In genomic region chr9:113941103-113941805, GRCm38 (mm10) we compare ENCODE assay signal across 13 mouse cellular contexts. TPM values are rescaled to one million over a fixed set of nuclear protein-coding genes. Genes with fewer than 3 reads are reported as not detected.
DNase-seq lines count a peak whose midpoint lies in the region; ATAC-seq and TF ChIP-seq lines count a peak whose summit lies in the region.
"Had no signal": no experiment of that assay in that cellular context is flagged by ENCODE, and none has a peak within 500 bp of the region (broad histone marks: within the 10 kb centered on the region; RNA-seq: fewer than 3 reads in every experiment).

No protein-coding gene starts in this region.

- peaks cover 4% of the 10 kb centered on the region for H3K36me3 ChIP-seq in spleen, adult 2 months (ENCODE audit: control insufficient read depth, insufficient read depth, low read length)
- peaks cover 81% of the 10 kb centered on the region for H3K36me3 ChIP-seq in erythroblast, embryonic 14.5 days (ENCODE audit: control insufficient read depth)
- peaks cover 16% of the 10 kb centered on the region for H3K36me3 ChIP-seq in liver, embryonic 14.5 days (replicated peaks; ENCODE audit: control insufficient read depth, insufficient read depth, low read depth)
- peaks cover 7% of the 10 kb centered on the region; the same call in 1 of the 2 replicates for H3K36me3 ChIP-seq in stomach, postnatal 0 days (ENCODE audit: control insufficient read depth, insufficient read depth, low read length)
- H3K36me3 ChIP-seq in forebrain, embryonic 12.5 days (replicated peaks), result peaks cover 12% of the 10 kb centered on the region

- WGBS in spleen, adult 2 months, result 71% methylated on average over 3 of the region's 3 CpGs
- WGBS in liver, embryonic 14.5 days (ENCODE audit: insufficient replicate concordance), result 23% methylated on average over 3 of the region's 3 CpGs
- WGBS in stomach, postnatal 0 days, result 85% methylated on average over 3 of the region's 3 CpGs
- WGBS in forebrain, embryonic 12.5 days, result 91% methylated on average over 3 of the region's 3 CpGs

- H3K9me3 ChIP-seq in erythroblast, embryonic 14.5 days (ENCODE audit: control insufficient read depth, low read length), result no peaks in the 10 kb centered on the region
- H3K9me3 ChIP-seq in liver, embryonic 14.5 days (ENCODE audit: control insufficient read depth, low read length), result no peaks in the 10 kb centered on the region
- no peaks in the 10 kb centered on the region for H3K9me3 ChIP-seq in stomach, postnatal 0 days (ENCODE audit: control insufficient read depth, low read length)
- H3K9me3 ChIP-seq in forebrain, embryonic 12.5 days, result no peaks in the 10 kb centered on the region
- H3K9me3 ChIP-seq: hindbrain, embryonic 15.5 days; midbrain, embryonic 12.5 days had no signal

- peak; percentile 47; the same call in 1 of the 2 replicates for TF ChIP-seq EP300 in liver, embryonic 14.5 days (IDR thresholded peaks at IDR 0.05; ENCODE audit: low read depth)
- TF ChIP-seq EP300 in stomach, postnatal 0 days (optimal IDR thresholded peaks at IDR 0.05), result no peak

- peak overlapping the region; percentile 74 for H3K4me2 ChIP-seq in liver, embryonic 14.5 days (ENCODE audit: low read depth)
- no peak overlapping the region for H3K4me2 ChIP-seq in stomach, postnatal 0 days (replicated peaks; ENCODE audit: low read depth)
- H3K4me2 ChIP-seq in forebrain, embryonic 12.5 days, result no peak overlapping the region
- H3K4me2 ChIP-seq: hindbrain, embryonic 15.5 days; midbrain, embryonic 12.5 days had no signal

- ATAC-seq in liver, embryonic 14.5 days (ENCODE audit: insufficient read depth), result peak; percentile 93
- no peak for ATAC-seq in stomach, postnatal 0 days (ENCODE audit: low FRiP score, low TSS enrichment)
- ATAC-seq in forebrain, embryonic 12.5 days (ENCODE audit: low FRiP score), result no peak

- no peak for DNase-seq in spleen, adult 2 months (ENCODE audit: low read depth in 1 of 2, low spot score in 2 of 2)
- no peak for DNase-seq in spleen, adult 12 weeks (ENCODE audit: low spot score)
- DNase-seq in liver, embryonic 14.5 days (ENCODE audit: low read depth in 3 of 3, low spot score in 3 of 3), result peak; percentile 49 to 63 (median 55)
- no peak for DNase-seq in stomach, postnatal 0 days (ENCODE audit: low spot score)
- no peak for DNase-seq in left cerebral cortex, adult 18-20 months (ENCODE audit: low spot score in 2 of 2)
- DNase-seq in ovary, postnatal 10 days (ENCODE audit: low spot score), result no peak
- DNase-seq: adrenal gland, adult 8-10 months; kidney, adult 9 months; retina, postnatal 1 day had no signal

- no peak overlapping the region for H3K4me3 ChIP-seq in spleen, adult 2 months (ENCODE audit: extremely low read depth, insufficient read depth, insufficient read length)
- peak overlapping the region; percentile 51 for H3K4me3 ChIP-seq in erythroblast, embryonic 14.5 days (replicated peaks)
- peak overlapping the region; percentile 31 to 38 for H3K4me3 ChIP-seq in liver, embryonic 14.5 days (ENCODE audit: insufficient read depth in 1 of 2, low read depth in 2 of 2, low read length in 2 of 2)
- no peak overlapping the region for H3K4me3 ChIP-seq in stomach, postnatal 0 days (ENCODE audit: low read depth, low read length)
- H3K4me3 ChIP-seq in forebrain, embryonic 12.5 days (replicated peaks), result no peak overlapping the region
- H3K4me3 ChIP-seq: hindbrain, embryonic 15.5 days; midbrain, embryonic 12.5 days had no signal

- peaks cover 12% of the 10 kb centered on the region for H3K4me1 ChIP-seq in spleen, adult 2 months (ENCODE audit: control insufficient read depth, insufficient read depth, insufficient read length)
- H3K4me1 ChIP-seq in erythroblast, embryonic 14.5 days (ENCODE audit: control insufficient read depth), result peaks cover 82% of the 10 kb centered on the region
- peaks cover 60 to 68% of the 10 kb centered on the region in 2 experiments for H3K4me1 ChIP-seq in liver, embryonic 14.5 days (replicated peaks; ENCODE audit: control insufficient read depth in 2 of 2, insufficient read depth in 2 of 2, low read length in 1 of 2)
- H3K4me1 ChIP-seq in stomach, postnatal 0 days (replicated peaks; ENCODE audit: control insufficient read depth, insufficient read depth), result no peaks in the 10 kb centered on the region
- no peaks in the 10 kb centered on the region for H3K4me1 ChIP-seq in forebrain, embryonic 12.5 days

- H3K27ac ChIP-seq in spleen, adult 2 months (ENCODE audit: insufficient read depth, low read length), result peak overlapping the region; percentile 59; the same call in 1 of the 2 replicates
- peak overlapping the region; percentile 92 for H3K27ac ChIP-seq in liver, embryonic 14.5 days
- H3K27ac ChIP-seq in stomach, postnatal 0 days (replicated peaks), result no peak overlapping the region
- no peak overlapping the region for H3K27ac ChIP-seq in forebrain, embryonic 12.5 days
- H3K27ac ChIP-seq: hindbrain, embryonic 15.5 days; midbrain, embryonic 12.5 days had no signal

- no peak for TF ChIP-seq CTCF in spleen, adult 2 months (IDR thresholded peaks at IDR 0.05; ENCODE audit: extremely low read depth, insufficient read depth, insufficient read length, insufficient replicate concordance)
- peak; percentile 41; the same call in 1 of the 2 replicates for TF ChIP-seq CTCF in liver, embryonic 14.5 days (IDR thresholded peaks at IDR 0.05; ENCODE audit: low read depth)
- TF ChIP-seq CTCF in stomach, postnatal 0 days (IDR thresholded peaks at IDR 0.05; ENCODE audit: low read depth), result 0 out of 2 replicates have a peak, but pooled peaks have one; percentile 1

- H3K9ac ChIP-seq in liver, embryonic 14.5 days (replicated peaks), result peak overlapping the region; percentile 66
- no peak overlapping the region for H3K9ac ChIP-seq in stomach, postnatal 0 days (ENCODE audit: low read length)
- no peak overlapping the region for H3K9ac ChIP-seq in forebrain, embryonic 12.5 days
- H3K9ac ChIP-seq: hindbrain, embryonic 15.5 days; midbrain, embryonic 12.5 days had no signal

- no peak for TF ChIP-seq POLR2A in spleen, adult 2 months (IDR thresholded peaks at IDR 0.05; ENCODE audit: low read depth, low read length)

- no peaks in the 10 kb centered on the region for H3K27me3 ChIP-seq in spleen, adult 2 months (ENCODE audit: control insufficient read depth, insufficient read depth, low read length)
- no peaks in the 10 kb centered on the region for H3K27me3 ChIP-seq in erythroblast, embryonic 14.5 days (ENCODE audit: control insufficient read depth)
- no peaks in the 10 kb centered on the region for H3K27me3 ChIP-seq in liver, embryonic 14.5 days (ENCODE audit: control insufficient read depth, insufficient read depth, low read length)
- H3K27me3 ChIP-seq in stomach, postnatal 0 days (ENCODE audit: control insufficient read depth, insufficient read depth, low read length), result no peaks in the 10 kb centered on the region
- no peaks in the 10 kb centered on the region for H3K27me3 ChIP-seq in forebrain, embryonic 12.5 days
- H3K27me3 ChIP-seq: hindbrain, embryonic 15.5 days; midbrain, embryonic 12.5 days had no signal

RNA-seq across cellular contexts. Expression of gene Ubp1, which starts 10.5 kb away (rescaled TPM):
- polyA plus RNA-seq in spleen, adult 2 months (2012; rRNA removed), result 50.6 and 51.1 TPM in 2 replicates
- polyA plus RNA-seq in erythroblast, embryonic 14.5 days (2012), result 7.0 and 7.2 TPM in 2 replicates
- 58.6 and 72.6 TPM in 2 replicates for polyA plus RNA-seq in liver, embryonic 14.5 days (2012; rRNA removed)
- 46.0 and 55.4 TPM in 2 replicates for polyA plus RNA-seq in liver, embryonic 14.5 days (2014; fragmentation: Nextera tagmentation; extraction: Ambion mirVana)
- 14.4 and 16.5 TPM in 2 replicates for polyA plus RNA-seq in stomach, postnatal 0 days (2015; fragmentation: Nextera tagmentation; extraction: Ambion mirVana)
- 10 to 100 TPM; 65.0 to 65.2 TPM for total RNA-seq in left cerebral cortex, adult 18-20 months (2021)
- 46.7 and 47.6 TPM in 2 replicates for polyA plus RNA-seq in forebrain, embryonic 12.5 days (2016; fragmentation: Nextera tagmentation; extraction: Ambion mirVana)

Comparison
In these comparisons a context has a peak if more than half of its experiments do, and no peak if none do; other contexts are left out.
1. DNase-seq: peak in liver, embryonic 14.5 days (3 of 3); none in spleen, adult 2 months (0 of 2), spleen, adult 12 weeks (single experiment), stomach, postnatal 0 days (single experiment), left cerebral cortex, adult 18-20 months (0 of 2) and ovary, postnatal 10 days (single experiment).
2. H3K27ac ChIP-seq: peak in spleen, adult 2 months (single experiment) and liver, embryonic 14.5 days (single experiment); none in stomach, postnatal 0 days (single experiment) and forebrain, embryonic 12.5 days (single experiment).
3. H3K4me3 ChIP-seq: peak in erythroblast, embryonic 14.5 days (single experiment) and liver, embryonic 14.5 days (2 of 2); none in spleen, adult 2 months (single experiment), stomach, postnatal 0 days (single experiment) and forebrain, embryonic 12.5 days (single experiment).